Mouse (Mus musculus): Measurements from ENCODE around the gene D130043K22Rik.
"Not testable (repeated sequence)": the region's sequence is repeated elsewhere in the genome, so short reads cannot be mapped to it uniquely, and the experiment has no call there.

GRCm38 (mm10) chr13:24837765-24838164 is 7.2 kb upstream of the D130043K22Rik start:
- TF ChIP-seq POLR2A (IDR thresholded peaks at IDR 0.05; ENCODE audit: control insufficient read depth, low read depth, low read length); CTCF (IDR thresholded peaks at IDR 0.05; ENCODE audit: control insufficient read depth, insufficient read depth, insufficient replicate concordance, low read depth, low read length): not testable (repeated sequence)

Measured in testis, adult 2 months (tissue).